Mouse (Mus musculus) small intestine, adult 2 months (tissue): ENCODE measurements around the gene Ptprb.

Experiments used
- CTCF ChIP-seq: fragments of 200-500 bp; IDR thresholded peaks from 2 replicates; pipeline ENCODE4 v1.5.1; 2012; ENCODE audit warnings: low read depth, mild to moderate bottlenecking, control low read depth, inconsistent platforms, low read length, moderate library complexity, mixed read lengths; ENCODE audit not compliant: insufficient replicate concordance, insufficient read length; ENCODE audit errors: extremely low read depth
- POLR2A ChIP-seq: fragments of 200-500 bp; IDR thresholded peaks from 2 replicates; pipeline ENCODE4 v1.6.1; 2012; ENCODE audit warnings: low read depth, mild to moderate bottlenecking, control low read depth, inconsistent platforms, low read length, moderate library complexity

GRCm38 (mm10) chr10:116300824-116301223 is 25.5 kb downstream of the Ptprb start:
- TF ChIP-seq POLR2A (no peak), CTCF (no peak)
